Mouse (Mus musculus): ENCODE data around the gene Vmac. TPM values are rescaled to one million over a fixed set of nuclear protein-coding genes. Genes with fewer than 3 reads are reported as not detected.
A peak's percentile ranks its signal among the peaks of the same experiment; 100 is the strongest.

The Vmac gene
- polyA plus RNA-seq, 1 experiment from 2014 or later, result 15.5 TPM

- Histone ChIP-seq H3K27ac (replicated peaks; ENCODE audit: low read depth, low read length) (no peak overlapping the region), H3K4me3 (ENCODE audit: low read depth, low read length) (peak overlapping the region; percentile 61), H3K4me2 (ENCODE audit: low read depth, low read length) (peak overlapping the region; percentile 46), H3K9ac (replicated peaks; ENCODE audit: low read length) (peak overlapping the region; percentile 50), H3K4me1 (ENCODE audit: control insufficient read depth, insufficient read depth, low read length) (no peaks in the 10 kb centered on the region), H3K36me3 (replicated peaks; ENCODE audit: control insufficient read depth, insufficient read depth, low read depth, low read length) (no peaks in the 10 kb centered on the region; the same call in 1 of the 2 replicates), H3K27me3 (ENCODE audit: control insufficient read depth, insufficient read depth, low read length) (no peaks in the 10 kb centered on the region), H3K9me3 (replicated peaks; ENCODE audit: control insufficient read depth, low read length) (no peaks in the 10 kb centered on the region)
- no peak for DNase-seq (ENCODE audit: low spot score)
- WGBS, result 28% methylated on average over 22 of the region's 22 CpGs
- ATAC-seq (replicated peaks; ENCODE audit: insufficient number of reproducible peaks, low FRiP score, low TSS enrichment, low read depth), result no peak; the same call in 1 of the 2 replicates
Measured at GRCm38 (mm10) chr17:56715914-56716654, 1.7 kb downstream of the Vmac start.

GRCm38 (mm10) chr17:56715360-56715759 lies 2.5 kb downstream of the Vmac start:
- no peak for DNase-seq (ENCODE audit: low spot score)
- Histone ChIP-seq H3K36me3 (replicated peaks; ENCODE audit: control insufficient read depth, insufficient read depth, low read depth, low read length) (peaks cover 7% of the 10 kb centered on the region), H3K9me3 (replicated peaks; ENCODE audit: control insufficient read depth, low read length) (no peaks in the 10 kb centered on the region), H3K27ac (replicated peaks; ENCODE audit: low read depth, low read length) (no peak overlapping the region), H3K9ac (replicated peaks; ENCODE audit: low read length) (0 out of 2 replicates have a peak overlapping the region, but pooled peaks have one; percentile 25), H3K4me2 (ENCODE audit: low read depth, low read length) (no peak overlapping the region), H3K4me1 (ENCODE audit: control insufficient read depth, insufficient read depth, low read length) (no peaks in the 10 kb centered on the region), H3K4me3 (ENCODE audit: low read depth, low read length) (0 out of 2 replicates have a peak overlapping the region, but pooled peaks have one; percentile 61), H3K27me3 (ENCODE audit: control insufficient read depth, insufficient read depth, low read length) (no peaks in the 10 kb centered on the region)
- WGBS, result 69% methylated on average over 11 of the region's 11 CpGs
- ATAC-seq (replicated peaks; ENCODE audit: insufficient number of reproducible peaks, low FRiP score, low TSS enrichment, low read depth), result no peak

GRCm38 (mm10) chr17:56709708-56710107 lies 8.1 kb downstream of the Vmac start:
- H3K4me3 ChIP-seq (ENCODE audit: low read depth, low read length), result no peak overlapping the region
- WGBS, result 89% methylated on average over 3 of the region's 3 CpGs
- H3K9me3 ChIP-seq (replicated peaks; ENCODE audit: control insufficient read depth, low read length), result no peaks in the 10 kb centered on the region
- no peak overlapping the region for H3K27ac ChIP-seq (replicated peaks; ENCODE audit: low read depth, low read length)
- DNase-seq (ENCODE audit: low spot score), result no peak
- ATAC-seq (replicated peaks; ENCODE audit: insufficient number of reproducible peaks, low FRiP score, low TSS enrichment, low read depth), result no peak
- H3K4me1 ChIP-seq (ENCODE audit: control insufficient read depth, insufficient read depth, low read length), result no peaks in the 10 kb centered on the region
- no peaks in the 10 kb centered on the region for H3K27me3 ChIP-seq (ENCODE audit: control insufficient read depth, insufficient read depth, low read length)
- H3K4me2 ChIP-seq (ENCODE audit: low read depth, low read length), result no peak overlapping the region
- H3K36me3 ChIP-seq (replicated peaks; ENCODE audit: control insufficient read depth, insufficient read depth, low read depth, low read length), result peaks cover 30% of the 10 kb centered on the region
- no peak overlapping the region for H3K9ac ChIP-seq (replicated peaks; ENCODE audit: low read length)

GRCm38 (mm10) chr17:56708692-56709091 lies 9.1 kb downstream of the Vmac start:
- Histone ChIP-seq H3K4me2 (ENCODE audit: low read depth, low read length) (no peak overlapping the region), H3K9ac (replicated peaks; ENCODE audit: low read length) (no peak overlapping the region), H3K4me1 (ENCODE audit: control insufficient read depth, insufficient read depth, low read length) (no peaks in the 10 kb centered on the region), H3K4me3 (ENCODE audit: low read depth, low read length) (no peak overlapping the region), H3K36me3 (replicated peaks; ENCODE audit: control insufficient read depth, insufficient read depth, low read depth, low read length) (peaks cover 30% of the 10 kb centered on the region), H3K27ac (replicated peaks; ENCODE audit: low read depth, low read length) (no peak overlapping the region), H3K27me3 (ENCODE audit: control insufficient read depth, insufficient read depth, low read length) (no peaks in the 10 kb centered on the region), H3K9me3 (replicated peaks; ENCODE audit: control insufficient read depth, low read length) (no peaks in the 10 kb centered on the region)
- ATAC-seq (replicated peaks; ENCODE audit: insufficient number of reproducible peaks, low FRiP score, low TSS enrichment, low read depth) (no peak), DNase-seq (ENCODE audit: low spot score) (no peak)
- WGBS, result 83% methylated on average over 4 of the region's 4 CpGs

GRCm38 (mm10) chr17:56706515-56706914 lies 11.3 kb downstream of the Vmac start:
- 89% methylated on average over 1 of the region's 1 CpGs for WGBS

GRCm38 (mm10) chr17:56703038-56703437 lies 14.8 kb downstream of the Vmac start:
- Histone ChIP-seq H3K36me3 (replicated peaks; ENCODE audit: control insufficient read depth, insufficient read depth, low read depth, low read length) (peaks cover 31% of the 10 kb centered on the region), H3K4me1 (ENCODE audit: control insufficient read depth, insufficient read depth, low read length) (no peaks in the 10 kb centered on the region), H3K27me3 (ENCODE audit: control insufficient read depth, insufficient read depth, low read length) (no peaks in the 10 kb centered on the region), H3K27ac (replicated peaks; ENCODE audit: low read depth, low read length) (no peak overlapping the region), H3K4me2 (ENCODE audit: low read depth, low read length) (no peak overlapping the region), H3K9me3 (replicated peaks; ENCODE audit: control insufficient read depth, low read length) (no peaks in the 10 kb centered on the region), H3K9ac (replicated peaks; ENCODE audit: low read length) (no peak overlapping the region), H3K4me3 (ENCODE audit: low read depth, low read length) (no peak overlapping the region)
- DNase-seq (ENCODE audit: low spot score), result no peak
- ATAC-seq (replicated peaks; ENCODE audit: insufficient number of reproducible peaks, low FRiP score, low TSS enrichment, low read depth), result no peak
- WGBS, result 83% methylated on average over 4 of the region's 4 CpGs

More at GRCm38 (mm10) chr17:56706515-56706914, 11.3 kb downstream of the Vmac start:
- Histone ChIP-seq H3K27me3 (ENCODE audit: control insufficient read depth, insufficient read depth, low read length) (no peaks in the 10 kb centered on the region), H3K27ac (replicated peaks; ENCODE audit: low read depth, low read length) (no peak overlapping the region), H3K4me1 (ENCODE audit: control insufficient read depth, insufficient read depth, low read length) (no peaks in the 10 kb centered on the region), H3K36me3 (replicated peaks; ENCODE audit: control insufficient read depth, insufficient read depth, low read depth, low read length) (peaks cover 35% of the 10 kb centered on the region), H3K4me3 (ENCODE audit: low read depth, low read length) (no peak overlapping the region), H3K9me3 (replicated peaks; ENCODE audit: control insufficient read depth, low read length) (no peaks in the 10 kb centered on the region), H3K4me2 (ENCODE audit: low read depth, low read length) (no peak overlapping the region), H3K9ac (replicated peaks; ENCODE audit: low read length) (no peak overlapping the region)
- DNase-seq (ENCODE audit: low spot score) (no peak), ATAC-seq (replicated peaks; ENCODE audit: insufficient number of reproducible peaks, low FRiP score, low TSS enrichment, low read depth) (no peak)

GRCm38 (mm10) chr17:56700451-56700850 lies 17.4 kb downstream of the Vmac start:
- Histone ChIP-seq H3K9ac (replicated peaks; ENCODE audit: low read length) (no peak overlapping the region), H3K27me3 (ENCODE audit: control insufficient read depth, insufficient read depth, low read length) (no peaks in the 10 kb centered on the region), H3K4me3 (ENCODE audit: low read depth, low read length) (no peak overlapping the region), H3K4me2 (ENCODE audit: low read depth, low read length) (no peak overlapping the region), H3K27ac (replicated peaks; ENCODE audit: low read depth, low read length) (no peak overlapping the region), H3K9me3 (replicated peaks; ENCODE audit: control insufficient read depth, low read length) (no peaks in the 10 kb centered on the region), H3K36me3 (replicated peaks; ENCODE audit: control insufficient read depth, insufficient read depth, low read depth, low read length) (peaks cover 24% of the 10 kb centered on the region), H3K4me1 (ENCODE audit: control insufficient read depth, insufficient read depth, low read length) (no peaks in the 10 kb centered on the region)
- no peak for ATAC-seq (replicated peaks; ENCODE audit: insufficient number of reproducible peaks, low FRiP score, low TSS enrichment, low read depth)
- 82% methylated on average over 2 of the region's 2 CpGs for WGBS
- no peak for DNase-seq (ENCODE audit: low spot score)

GRCm38 (mm10) chr17:56693851-56694310 lies 23.9 kb downstream of the Vmac start:
- H3K9ac ChIP-seq (replicated peaks; ENCODE audit: low read length), result no peak overlapping the region
- H3K27ac ChIP-seq (replicated peaks; ENCODE audit: low read depth, low read length), result no peak overlapping the region
- 89% methylated on average over 6 of the region's 6 CpGs for WGBS
- H3K27me3 ChIP-seq (ENCODE audit: control insufficient read depth, insufficient read depth, low read length), result no peaks in the 10 kb centered on the region
- H3K9me3 ChIP-seq (replicated peaks; ENCODE audit: control insufficient read depth, low read length), result no peaks in the 10 kb centered on the region
- DNase-seq (ENCODE audit: low spot score) (no peak), ATAC-seq (replicated peaks; ENCODE audit: insufficient number of reproducible peaks, low FRiP score, low TSS enrichment, low read depth) (no peak)
- no peak overlapping the region for H3K4me2 ChIP-seq (ENCODE audit: low read depth, low read length)
- H3K4me1 ChIP-seq (ENCODE audit: control insufficient read depth, insufficient read depth, low read length), result no peaks in the 10 kb centered on the region
- H3K4me3 ChIP-seq (ENCODE audit: low read depth, low read length), result no peak overlapping the region
- H3K36me3 ChIP-seq (replicated peaks; ENCODE audit: control insufficient read depth, insufficient read depth, low read depth, low read length), result peaks cover 20% of the 10 kb centered on the region

All from embryonic facial prominence, embryonic 11.5 days (tissue).